Mouse (Mus musculus) kidney, postnatal 10 days (tissue): Measurements from ENCODE around the gene Wdr59.
"Not testable (repeated sequence)": the region's sequence is repeated elsewhere in the genome, so short reads cannot be mapped to it uniquely, and the experiment has no call there.

ENCODE experiments used
- DNase-seq: peaks from one replicate; pipeline ENCODE4 v3.0.0; 2021; ENCODE audit warnings: mixed read lengths

Gene Wdr59

DNA sequence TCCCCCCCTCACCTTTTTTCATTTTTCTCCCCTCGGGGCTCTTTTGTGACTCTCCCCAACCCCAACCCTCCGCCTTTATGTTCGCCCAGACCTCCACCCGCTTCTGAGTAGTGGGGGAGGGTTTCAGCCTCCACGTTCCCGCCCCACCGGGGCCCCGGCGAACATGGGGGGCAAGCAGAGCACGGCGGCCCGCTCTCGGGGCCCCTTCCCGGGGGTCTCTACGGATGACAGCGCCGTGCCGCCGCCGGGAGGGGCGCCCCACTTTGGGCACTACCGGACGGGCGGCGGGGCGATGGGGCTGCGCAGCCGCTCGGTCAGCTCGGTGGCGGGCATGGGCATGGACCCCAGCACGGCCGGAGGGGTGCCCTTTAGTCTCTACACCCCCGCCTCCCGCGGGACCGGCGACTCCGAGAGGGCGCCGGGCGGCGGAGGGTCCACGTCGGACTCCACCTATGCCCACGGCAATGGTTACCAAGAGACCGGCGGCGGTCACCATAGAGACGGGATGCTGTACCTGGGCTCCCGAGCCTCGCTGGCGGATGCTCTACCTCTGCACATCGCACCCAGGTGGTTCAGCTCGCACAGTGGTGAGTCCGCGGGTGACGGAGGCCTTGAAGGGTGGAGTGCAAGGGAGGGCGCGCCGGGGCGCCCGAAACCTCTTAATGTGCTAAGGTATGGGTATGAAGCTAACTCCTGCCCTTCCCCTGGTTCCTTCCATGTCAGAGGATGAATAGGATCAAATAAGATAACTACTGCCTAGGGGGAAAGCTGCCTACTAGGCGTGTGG lies 15.3 kb upstream of the Wdr59 start:
- DNase-seq, result peak; percentile 60

DNA sequence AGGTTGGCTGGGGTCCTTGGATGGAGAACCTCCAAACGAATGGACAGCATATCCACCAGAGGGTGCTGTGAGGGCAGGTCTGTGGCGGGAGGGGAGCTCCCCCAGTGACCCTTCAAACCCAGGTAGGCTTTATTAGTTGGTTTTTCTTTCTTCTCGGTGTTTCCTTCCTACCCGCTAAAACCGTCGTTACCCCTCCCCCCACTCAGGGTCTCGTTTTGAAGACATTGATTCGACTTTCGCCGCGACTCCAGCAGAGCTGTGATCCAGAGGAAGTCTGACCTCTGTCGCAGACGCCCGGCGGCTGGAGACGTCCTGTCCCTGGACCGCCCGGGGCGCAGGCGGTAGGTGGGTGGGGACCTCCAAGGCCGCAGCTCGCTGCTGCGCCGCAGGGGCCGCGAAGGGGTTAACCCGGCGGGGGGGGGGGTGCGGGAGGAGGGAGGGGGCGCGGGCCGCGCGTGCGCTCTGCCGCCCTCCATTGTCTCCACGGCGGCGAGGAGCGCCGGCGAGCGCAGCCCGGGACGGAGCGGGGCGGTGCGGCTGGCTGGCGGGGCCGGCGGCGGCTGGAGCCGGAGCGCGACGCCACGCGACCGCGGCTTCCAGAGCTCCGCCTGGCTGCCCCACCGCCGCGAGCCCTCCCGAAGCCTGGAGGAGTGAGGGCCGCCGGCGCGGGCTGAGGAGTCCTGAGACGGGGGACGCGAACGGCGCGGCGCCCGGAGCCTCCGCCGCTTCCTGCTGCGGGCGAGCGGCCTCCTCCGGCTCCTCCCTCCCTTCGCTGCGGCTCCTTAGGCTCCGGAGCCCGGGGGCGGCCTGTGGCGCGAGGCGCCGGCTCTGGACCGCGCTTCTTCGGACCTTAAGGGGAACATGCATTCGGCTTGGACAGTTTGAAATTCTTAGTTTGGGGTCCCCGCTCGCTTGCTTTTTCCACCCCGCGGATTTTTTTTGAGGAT lies 14.4 kb upstream of the Wdr59 start, which contains the start of gene Znrf1:
TSS of gene Znrf1 (plus strand) at position 67 of the 947 bp plus-strand sequence.
- peak; percentile 88 for DNase-seq

DNA sequence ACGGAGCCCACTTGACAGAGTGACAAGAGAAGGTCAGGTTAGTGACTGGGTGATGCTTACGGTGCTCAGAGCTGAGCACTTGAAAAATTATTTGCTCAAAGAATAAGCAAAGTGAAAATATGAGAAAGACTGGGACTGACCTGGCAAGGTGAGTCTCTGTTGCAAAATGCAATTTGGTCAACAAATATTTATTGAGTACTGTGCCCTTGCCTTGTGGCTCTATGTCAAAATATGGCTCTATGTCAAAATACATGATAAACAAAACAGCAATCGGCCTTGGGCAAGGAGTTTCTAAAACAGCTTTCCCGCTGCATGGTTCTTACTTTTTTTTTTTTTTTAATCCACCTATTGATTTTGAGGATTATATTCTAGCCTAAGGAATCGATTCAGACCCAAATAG lies 13.6 kb upstream of the Wdr59 start:
- no peak for DNase-seq

DNA sequence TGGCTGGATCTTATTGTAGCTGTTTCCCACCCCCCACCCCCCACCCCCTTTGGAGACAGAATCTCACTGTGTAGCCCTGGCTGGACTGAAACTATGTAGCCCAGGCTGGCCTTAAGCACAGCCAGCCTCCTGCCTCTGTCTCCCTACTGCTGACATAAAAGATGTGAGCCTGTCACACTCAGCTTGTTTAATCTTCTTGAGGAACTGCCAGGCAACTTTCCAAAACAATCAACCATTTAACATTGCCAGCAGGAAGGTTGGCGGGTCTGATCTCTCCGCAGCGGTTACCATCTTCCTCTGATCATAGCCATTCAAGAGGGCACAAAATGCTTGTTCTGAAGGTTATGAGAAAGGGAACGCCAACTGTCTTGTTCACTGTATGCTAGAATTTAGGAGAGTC lies 11.6 kb upstream of the Wdr59 start:
- DNase-seq, result no peak

DNA sequence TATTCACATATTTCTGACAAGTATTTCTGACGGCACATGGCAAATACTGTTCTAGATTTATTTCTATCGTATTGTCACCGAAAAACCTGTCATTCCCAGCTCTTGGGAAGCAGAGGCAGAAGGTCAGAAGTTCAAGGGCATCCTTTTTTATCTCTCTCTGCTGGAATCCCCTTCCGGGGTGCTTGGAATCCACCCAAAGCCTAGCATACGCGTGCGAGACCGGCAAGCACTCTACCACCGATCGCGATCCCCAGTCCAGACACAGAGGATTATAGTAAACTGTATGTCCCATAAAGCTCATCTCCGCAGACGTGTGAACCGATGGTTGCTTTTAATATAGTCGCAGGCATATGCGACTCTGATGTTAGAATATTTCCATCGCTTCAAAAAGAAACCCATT lies 9.7 kb upstream of the Wdr59 start:
- no peak for DNase-seq

DNA sequence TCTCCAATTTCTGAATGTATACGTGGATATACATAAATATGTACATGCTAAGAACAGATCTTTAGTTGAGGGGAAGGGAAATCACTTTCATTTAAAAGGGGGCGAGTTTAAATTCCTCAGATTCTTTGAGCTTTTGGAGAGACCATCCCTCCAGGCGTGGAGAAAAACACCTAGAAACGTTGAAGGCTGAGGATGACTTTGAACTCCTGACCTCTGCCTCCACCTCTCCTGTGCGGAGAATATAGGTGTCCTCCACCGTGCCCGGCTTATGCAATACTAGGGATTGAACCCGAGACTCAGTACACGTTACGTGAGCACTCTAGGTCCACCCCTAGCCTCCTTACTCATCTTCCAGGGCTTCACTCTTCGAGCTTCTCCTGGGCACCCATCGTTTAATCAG lies 9.3 kb upstream of the Wdr59 start:
- no peak for DNase-seq

DNA sequence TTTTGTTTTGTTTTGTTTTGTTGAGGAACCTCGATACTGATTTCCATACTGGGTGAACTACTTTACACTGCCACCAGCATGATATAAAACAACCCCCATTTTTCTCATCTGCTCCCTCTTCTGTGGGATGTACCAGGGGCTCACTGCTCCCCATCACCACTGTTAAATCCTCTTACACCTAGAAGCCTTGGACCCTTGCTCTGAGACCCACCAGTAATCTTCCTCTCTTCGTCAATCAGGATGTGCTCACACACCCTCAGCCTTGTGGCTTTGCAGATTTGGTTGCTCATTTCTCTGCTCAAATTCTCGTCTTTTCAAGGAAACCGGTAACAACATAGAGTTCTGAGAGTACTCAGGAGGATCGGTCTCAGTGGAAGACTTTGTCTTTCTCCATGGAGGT lies 6.2 kb upstream of the Wdr59 start:
- no peak for DNase-seq

DNA sequence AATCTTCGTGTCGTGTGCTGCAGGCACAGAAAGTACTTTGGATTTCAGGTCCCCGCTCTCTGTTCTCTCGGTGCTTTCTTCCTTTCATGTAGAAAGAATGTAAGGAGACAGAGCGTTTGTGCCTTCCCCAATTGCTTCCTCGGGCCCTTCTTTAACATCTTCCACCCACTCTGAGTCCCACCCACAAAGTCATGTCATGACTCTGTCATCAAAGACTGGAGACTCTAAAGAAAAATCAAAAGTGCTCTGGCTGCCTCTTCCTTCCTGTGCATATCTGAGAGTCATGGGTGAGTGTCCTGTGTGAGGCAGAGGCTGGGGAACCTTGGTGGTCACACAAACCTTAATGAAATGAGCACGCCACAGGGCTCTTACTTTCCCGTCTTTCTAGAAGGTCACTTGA lies 5.3 kb upstream of the Wdr59 start:
- DNase-seq, result no peak

DNA sequence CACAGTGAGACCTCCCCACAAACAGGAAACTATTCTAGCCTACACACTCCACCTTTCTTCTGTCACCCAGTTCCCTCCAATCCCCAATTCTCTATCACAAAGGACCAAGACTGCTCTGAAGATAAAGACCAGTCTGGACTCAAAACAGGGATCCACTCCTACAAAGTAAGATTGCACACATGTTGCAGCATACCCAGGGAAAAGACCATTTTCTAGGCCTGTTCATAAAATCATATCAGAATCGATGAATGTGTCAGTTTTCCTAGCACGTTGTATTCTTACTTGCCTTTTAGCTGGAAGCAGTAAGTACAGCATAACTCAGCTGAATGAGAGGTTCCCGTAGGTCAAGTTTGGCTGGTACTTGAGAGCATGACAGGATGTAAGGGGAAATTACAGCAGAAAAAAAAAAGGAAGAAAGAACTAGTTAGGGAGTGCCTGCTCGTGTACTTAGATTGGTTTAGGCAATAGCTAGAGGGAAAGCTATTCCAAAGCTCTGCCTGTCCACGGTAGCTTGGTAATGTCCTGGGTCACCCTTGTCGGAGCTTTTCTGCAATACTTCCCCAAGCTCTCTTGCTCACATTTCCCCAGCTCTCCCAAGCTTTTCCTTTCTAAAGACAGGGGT lies 4.6 kb upstream of the Wdr59 start:
- DNase-seq, result no peak

DNA sequence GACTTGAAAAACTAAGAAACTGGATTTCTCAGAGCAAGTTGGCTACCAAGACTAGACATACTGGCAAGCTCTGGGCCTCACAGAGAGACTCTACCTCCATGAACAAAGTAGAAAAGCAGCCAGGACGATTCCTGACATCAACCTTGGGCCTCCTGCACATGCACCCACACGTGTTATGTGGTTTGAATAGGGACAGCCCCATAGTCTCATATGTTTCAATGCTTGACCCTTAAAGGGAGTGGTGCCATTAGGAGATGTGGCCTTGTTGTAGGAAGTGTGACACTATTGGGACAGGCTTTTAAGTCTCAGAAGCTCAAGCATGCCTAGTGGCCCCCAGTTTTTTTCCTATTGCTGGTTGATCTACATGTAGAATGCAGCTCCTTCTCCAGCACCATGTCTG lies 4.4 kb downstream of the Wdr59 start:
- no peak for DNase-seq

DNA sequence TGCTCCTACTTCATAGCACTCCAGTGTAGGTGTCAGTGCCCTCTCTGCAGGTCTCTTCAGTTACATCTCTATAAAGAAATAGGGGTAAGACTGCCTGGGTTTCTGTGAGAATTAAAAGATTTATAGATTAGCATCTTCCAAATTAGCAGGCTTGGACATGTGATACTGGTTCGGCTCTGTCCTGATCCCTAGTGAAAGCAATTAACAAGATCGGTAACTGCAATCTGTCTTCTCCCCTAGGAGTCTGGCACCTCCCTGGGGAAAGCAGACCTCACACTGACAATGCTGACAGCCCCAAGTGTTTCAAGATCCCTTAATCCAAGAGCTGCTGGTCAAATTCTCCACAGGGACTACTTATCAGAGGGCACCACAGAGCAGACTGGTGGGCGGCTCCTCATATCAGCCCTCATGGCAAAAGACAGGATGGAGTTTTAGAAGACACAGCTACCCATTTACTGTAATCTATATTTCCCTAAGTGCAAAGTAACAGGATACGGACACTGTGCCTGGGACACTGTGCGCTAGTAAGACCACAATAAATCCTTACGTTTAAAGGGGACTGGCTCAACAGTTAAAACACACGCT lies 5.3 kb downstream of the Wdr59 start:
- no peak for DNase-seq

DNA sequence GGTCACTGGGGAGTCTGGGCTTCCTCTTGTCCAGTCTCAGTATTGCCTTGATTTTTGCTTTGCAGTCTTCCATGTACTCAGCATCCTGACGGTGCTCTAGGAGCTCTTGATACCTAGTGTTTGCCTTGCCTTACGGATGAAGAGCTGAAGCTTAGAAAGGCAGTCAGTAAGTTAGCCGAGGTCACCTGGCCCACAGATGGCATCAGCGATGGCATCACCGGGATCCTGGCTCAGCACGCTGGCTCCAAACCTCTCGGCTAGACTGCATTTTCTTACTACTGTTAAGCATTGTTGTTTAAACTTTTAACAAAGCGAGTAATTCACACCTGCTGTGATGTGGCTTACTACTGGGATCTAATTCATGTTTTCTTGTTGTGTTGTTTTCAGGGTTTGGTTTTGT lies 8.4 kb downstream of the Wdr59 start:
- no peak for DNase-seq

DNA sequence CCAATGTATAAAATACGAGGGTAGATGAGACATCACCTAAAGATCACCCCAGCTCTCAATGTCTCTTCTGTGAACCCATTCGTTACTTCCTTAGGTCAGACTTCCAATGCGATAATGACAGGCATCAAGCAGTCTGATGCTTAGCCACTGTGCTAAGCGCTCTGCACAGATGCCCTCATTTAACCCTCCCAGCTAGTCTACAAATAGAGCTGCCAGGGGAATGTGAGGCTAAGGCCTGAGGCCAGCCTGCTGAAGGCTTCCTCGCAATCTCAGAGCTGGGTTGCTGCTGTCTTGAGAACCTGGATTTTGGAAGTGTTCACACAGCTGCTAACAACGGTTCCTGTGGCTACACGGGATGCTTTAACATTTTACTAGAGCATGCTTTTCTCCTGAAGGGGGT lies 9.0 kb downstream of the Wdr59 start:
- no peak for DNase-seq

DNA sequence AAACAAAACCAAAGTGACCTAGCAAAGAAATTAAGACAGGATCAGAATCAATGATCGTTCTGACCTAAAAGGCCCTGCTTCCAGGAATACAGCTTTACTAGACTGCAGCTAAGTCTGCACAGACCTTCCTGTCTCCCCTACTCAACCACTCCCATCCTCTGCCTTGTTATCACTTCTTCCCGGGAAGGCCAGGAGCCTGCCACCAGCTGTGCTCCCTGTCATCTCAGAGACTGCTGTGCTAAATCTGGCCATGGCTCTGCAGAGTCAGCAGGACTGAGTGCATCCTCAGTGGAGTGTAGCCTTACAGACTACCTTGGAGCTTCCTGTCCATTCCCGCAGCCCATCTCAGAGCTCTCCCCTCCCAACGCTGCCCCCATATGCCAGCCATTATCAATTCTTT lies 11.5 kb downstream of the Wdr59 start:
- peak; percentile 28 for DNase-seq

DNA sequence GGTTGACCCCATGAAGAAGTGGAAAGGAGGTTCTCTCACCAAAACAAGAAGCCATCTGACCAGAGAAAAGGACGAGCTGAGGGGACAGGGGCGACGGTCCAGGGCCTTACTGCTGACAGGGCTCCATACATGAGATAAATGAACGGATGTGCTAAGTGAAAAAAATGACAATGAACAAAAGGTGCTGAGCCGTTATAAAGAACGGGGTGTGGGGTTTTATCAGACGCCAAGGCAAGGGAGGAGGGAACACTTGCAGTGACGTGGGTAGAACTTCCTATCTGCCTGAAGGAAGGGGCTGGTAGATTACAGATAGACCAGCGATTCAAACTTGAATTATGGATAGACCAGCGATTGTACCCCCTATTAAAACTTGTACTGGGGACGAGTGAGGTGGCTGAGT lies 12.6 kb downstream of the Wdr59 start:
- no peak for DNase-seq

DNA sequence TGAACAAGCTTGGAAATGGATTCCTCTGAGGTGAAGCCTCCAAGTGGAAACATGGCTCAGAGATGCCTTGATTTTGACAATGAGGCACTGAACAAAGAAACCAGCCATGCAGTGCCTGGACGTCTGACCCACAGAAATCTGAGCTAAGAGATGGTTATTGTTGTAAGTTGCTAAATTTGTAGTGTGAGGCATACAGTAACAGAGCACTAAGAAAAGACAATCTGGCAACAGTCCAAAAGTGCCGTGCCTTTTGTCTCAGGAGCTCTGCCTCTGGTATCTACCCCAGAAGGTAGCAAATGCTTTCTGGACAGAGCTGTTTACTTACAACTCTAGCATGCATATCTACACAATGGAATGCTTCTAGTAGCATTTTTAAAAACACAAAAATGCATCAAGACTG lies 13.3 kb downstream of the Wdr59 start:
- no peak for DNase-seq

DNA sequence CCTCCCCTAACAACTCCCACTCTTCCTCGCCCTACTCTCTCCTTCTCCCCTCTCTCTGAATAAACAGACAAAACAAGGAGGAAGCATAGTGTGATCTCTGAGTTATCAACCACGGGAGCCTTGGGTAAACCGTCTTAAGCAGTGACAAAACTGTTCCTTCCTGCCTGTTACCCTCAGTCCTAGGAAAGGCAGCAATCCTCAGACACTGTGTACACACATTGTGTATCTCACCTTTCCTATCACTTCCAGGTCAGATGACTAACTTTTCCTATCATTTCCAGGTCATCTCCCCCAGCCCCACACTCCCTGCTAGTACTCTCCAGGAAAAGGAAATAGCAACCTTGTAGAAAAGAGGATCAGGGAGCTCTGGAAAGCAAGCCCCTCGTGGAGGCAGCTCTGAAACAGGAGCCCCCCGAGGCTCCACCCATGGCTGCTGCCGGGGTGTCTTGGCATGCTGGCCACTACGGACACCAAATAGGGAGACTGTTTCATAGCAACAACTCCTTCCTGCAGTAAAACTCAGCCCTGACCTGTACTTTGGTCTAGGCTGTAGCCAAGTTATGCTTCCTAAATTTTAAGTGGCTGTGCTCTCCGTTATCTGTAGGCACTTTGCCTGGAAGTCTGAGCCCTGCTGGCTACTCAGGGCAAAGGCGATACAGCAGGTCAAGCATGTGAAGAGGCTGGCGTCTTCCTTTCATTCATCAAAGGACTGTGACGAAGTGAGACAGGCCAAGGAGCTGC lies 20.0 kb downstream of the Wdr59 start:
- DNase-seq, result no peak

DNA sequence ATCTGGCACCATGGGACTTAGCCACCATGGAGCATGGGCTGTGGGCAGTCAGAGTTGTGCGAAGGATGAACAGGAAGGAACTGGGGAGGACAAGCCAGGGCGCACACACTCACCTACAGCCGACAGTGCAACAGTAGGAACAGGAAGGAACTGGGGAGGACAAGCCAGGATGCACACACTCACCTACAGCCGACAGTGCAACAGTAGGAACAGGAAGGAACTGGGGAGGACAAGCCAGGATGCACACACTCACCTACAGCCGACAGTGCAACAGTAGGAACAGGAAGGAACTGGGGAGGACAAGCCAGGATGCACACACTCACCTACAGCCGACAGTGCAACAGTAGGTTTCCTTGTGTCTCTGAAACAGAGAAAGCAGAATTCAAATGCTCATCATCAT lies 23.6 kb downstream of the Wdr59 start:
- not testable (repeated sequence) for DNase-seq

DNA sequence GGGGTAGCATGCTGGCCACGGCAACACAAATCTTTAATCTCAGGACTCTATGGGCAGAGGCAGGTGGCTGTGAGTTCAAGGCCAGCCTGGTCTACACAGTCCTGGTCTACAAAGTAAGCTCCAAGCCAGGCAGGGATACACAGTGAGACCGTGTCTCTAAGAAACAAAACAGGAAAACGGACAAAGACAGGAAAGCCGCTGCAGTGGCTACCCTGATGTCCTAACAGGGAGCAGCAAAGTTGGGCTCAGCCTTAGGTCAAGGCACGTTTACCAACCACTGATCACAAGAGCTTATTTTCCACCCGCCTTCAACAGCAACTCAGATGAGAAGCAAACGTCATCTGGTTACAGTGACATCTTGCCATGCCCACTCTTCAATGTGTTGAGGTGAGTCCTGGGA lies 25.6 kb downstream of the Wdr59 start:
- DNase-seq, result no peak

DNA sequence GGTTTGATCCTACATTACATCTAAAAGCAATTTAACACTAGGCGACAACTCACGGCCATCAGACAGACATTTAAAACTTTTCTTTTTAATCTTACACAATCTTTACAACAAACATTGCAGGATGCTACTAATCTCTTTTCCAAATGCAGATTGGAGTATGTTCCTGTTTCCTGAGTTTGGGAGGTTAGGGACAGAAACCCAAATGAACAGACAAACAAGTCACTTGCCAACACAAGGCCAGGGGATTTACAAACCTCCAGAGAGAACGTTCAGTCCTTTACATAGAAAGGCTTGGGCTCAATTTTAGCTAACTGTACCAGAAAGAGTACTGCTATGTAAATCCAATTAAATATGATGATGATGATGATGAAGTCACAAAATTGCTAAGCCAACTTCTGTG lies 28.7 kb downstream of the Wdr59 start:
- DNase-seq, result no peak

DNA sequence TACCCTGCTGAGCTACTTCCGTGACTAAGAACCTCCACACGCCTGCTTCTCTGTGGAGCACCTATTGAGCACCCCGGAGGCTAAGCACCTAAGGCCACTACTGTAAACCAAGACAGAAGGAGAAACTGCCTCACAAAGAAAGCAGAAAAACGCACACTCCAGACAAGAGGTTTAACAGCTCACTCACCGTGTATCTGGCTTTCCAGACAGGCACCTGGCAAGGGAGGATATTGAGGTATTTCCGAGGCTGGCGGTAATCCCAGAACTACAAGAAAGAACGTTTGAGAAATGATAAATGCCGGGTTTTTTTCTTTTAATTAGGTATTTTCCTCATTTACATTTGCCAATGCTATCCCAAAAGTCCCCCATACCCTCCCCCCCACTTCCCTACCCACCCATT lies 29.4 kb downstream of the Wdr59 start:
- no peak for DNase-seq

DNA sequence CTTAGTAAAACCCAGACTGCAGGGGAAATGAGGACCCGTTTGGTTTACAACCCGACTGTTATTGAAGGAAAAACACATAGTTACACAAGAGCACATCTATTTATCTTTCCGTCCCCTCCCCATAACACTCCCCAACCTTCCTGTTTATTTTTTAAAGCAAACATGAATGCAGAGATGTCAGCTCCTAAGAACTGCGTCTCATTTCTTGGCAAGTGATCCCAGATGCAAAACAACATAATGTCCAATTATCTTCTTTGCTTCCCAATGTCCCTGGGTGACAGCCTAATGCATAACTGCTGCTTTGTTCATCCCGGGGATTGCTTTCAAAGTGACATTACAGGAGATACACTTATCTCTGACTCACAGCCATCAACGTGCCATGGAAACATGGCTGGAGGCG lies 30.7 kb downstream of the Wdr59 start:
- no peak for DNase-seq
